ENCODE assay signal across 10 mouse cellular contexts in genomic region chr12:33341351-33341892, GRCm38 (mm10). TPM values are rescaled to one million over a fixed set of nuclear protein-coding genes. Genes with fewer than 3 reads are reported as not detected.
DNase-seq lines count a peak whose midpoint lies in the region; ATAC-seq lines count a peak whose summit lies in the region.
"Had no signal": no experiment of that assay in that cellular context is flagged by ENCODE, and none has a peak within 500 bp of the region (broad histone marks: within the 10 kb centered on the region; RNA-seq: fewer than 3 reads in every experiment).

No protein-coding gene starts in this region.

- H3K27me3 ChIP-seq in heart, embryonic 11.5 days (ENCODE audit: control insufficient read depth, insufficient read depth, low read length): peaks cover 7% of the 10 kb centered on the region; the same call in 1 of the 2 replicates
- H3K27me3 ChIP-seq in hindbrain, embryonic 15.5 days: no peaks in the 10 kb centered on the region
- no peaks in the 10 kb centered on the region for H3K27me3 ChIP-seq in stomach, embryonic 15.5 days (replicated peaks)

- ATAC-seq in heart, embryonic 11.5 days (replicated peaks; ENCODE audit: insufficient number of reproducible peaks, low FRiP score, low TSS enrichment): peak; percentile 55
- peak; percentile 83 for ATAC-seq in hindbrain, embryonic 15.5 days (ENCODE audit: low FRiP score, low read depth)
- ATAC-seq in stomach, embryonic 15.5 days (ENCODE audit: insufficient read depth, low FRiP score, low read depth): peak; percentile 27; the same call in 1 of the 2 replicates

- no peaks in the 10 kb centered on the region for H3K9me3 ChIP-seq in heart, embryonic 11.5 days (replicated peaks; ENCODE audit: control insufficient read depth, low read length)
- H3K9me3 ChIP-seq in hindbrain, embryonic 15.5 days: no peaks in the 10 kb centered on the region
- no peaks in the 10 kb centered on the region for H3K9me3 ChIP-seq in stomach, embryonic 15.5 days

- peaks cover 25% of the 10 kb centered on the region for H3K4me1 ChIP-seq in heart, embryonic 11.5 days (ENCODE audit: control insufficient read depth, insufficient read depth, low read length)
- peaks cover 45% of the 10 kb centered on the region for H3K4me1 ChIP-seq in hindbrain, embryonic 15.5 days (replicated peaks)
- H3K4me1 ChIP-seq in stomach, embryonic 15.5 days: peaks cover 18% of the 10 kb centered on the region; the same call in 1 of the 2 replicates

- H3K27ac ChIP-seq in heart, embryonic 11.5 days (ENCODE audit: low read depth, low read length): no peak overlapping the region
- peak overlapping the region; percentile 65 for H3K27ac ChIP-seq in hindbrain, embryonic 15.5 days (replicated peaks)
- no peak overlapping the region for H3K27ac ChIP-seq in stomach, embryonic 15.5 days
- H3K27ac ChIP-seq: macrophage had no signal

- H3K4me3 ChIP-seq in heart, embryonic 11.5 days (ENCODE audit: low read depth, low read length): no peak overlapping the region
- H3K4me3 ChIP-seq in hindbrain, embryonic 15.5 days: no peak overlapping the region
- H3K4me3 ChIP-seq in stomach, embryonic 15.5 days (replicated peaks): no peak overlapping the region

- WGBS in heart, embryonic 11.5 days (ENCODE audit: insufficient replicate concordance): 40% methylated on average over 17 of the region's 17 CpGs
- 33% methylated on average over 17 of the region's 17 CpGs for WGBS in hindbrain, embryonic 15.5 days
- 72% methylated on average over 17 of the region's 17 CpGs for WGBS in stomach, embryonic 15.5 days

- H3K36me3 ChIP-seq in heart, embryonic 11.5 days (ENCODE audit: control insufficient read depth, insufficient read depth, low read length): no peaks in the 10 kb centered on the region
- no peaks in the 10 kb centered on the region for H3K36me3 ChIP-seq in hindbrain, embryonic 15.5 days
- no peaks in the 10 kb centered on the region for H3K36me3 ChIP-seq in stomach, embryonic 15.5 days

- DNase-seq in heart, adult 18-20 months: no peak
- DNase-seq in ovary, adult 18-20 months (ENCODE audit: low spot score): peak; percentile 75
- no peak for DNase-seq in ovary, postnatal 14 days (ENCODE audit: low spot score)
- no peak for DNase-seq in kidney, postnatal 14 days
- no peak for DNase-seq in kidney, adult 11 months

- no peak overlapping the region for H3K9ac ChIP-seq in heart, embryonic 11.5 days (ENCODE audit: low read depth, low read length)
- no peak overlapping the region for H3K9ac ChIP-seq in hindbrain, embryonic 15.5 days
- no peak overlapping the region for H3K9ac ChIP-seq in stomach, embryonic 15.5 days

- H3K4me2 ChIP-seq in heart, embryonic 11.5 days: peak overlapping the region; percentile 38
- peak overlapping the region; percentile 1; the same call in 1 of the 2 replicates for H3K4me2 ChIP-seq in hindbrain, embryonic 15.5 days
- no peak overlapping the region for H3K4me2 ChIP-seq in stomach, embryonic 15.5 days

RNA-seq across cellular contexts. Expression of gene Efcab10, which starts 53.2 kb away (rescaled TPM):
- polyA plus RNA-seq in heart, embryonic 11.5 days (2014; fragmentation: Nextera tagmentation; extraction: Ambion mirVana): not detected in 2 replicates
- total RNA-seq in heart, adult 18-20 months (2021): not detected
- polyA plus RNA-seq in hindbrain, embryonic 15.5 days (2015; fragmentation: Nextera tagmentation; extraction: Ambion mirVana): 3.8 and 4.2 TPM in 2 replicates
- 0.55 TPM in 1 of 2 replicates, not detected in the other for polyA plus RNA-seq in stomach, embryonic 15.5 days (2015; fragmentation: Nextera tagmentation; extraction: Ambion mirVana)
- total RNA-seq: heart, postnatal 36 days had no signal
- polyA plus RNA-seq: macrophage had no signal

Comparison
In these comparisons a context has a peak if more than half of its experiments do, and no peak if none do; other contexts are left out.
1. ATAC-seq: peak in every context shown above with its lines; median percentile 83 in hindbrain, embryonic 15.5 days; 55 in heart, embryonic 11.5 days; 27 in stomach, embryonic 15.5 days.